Mouse (Mus musculus) erythroblast, embryonic 14.5 days (primary cell): ENCODE results near the gene Gtf3c6.

Experiments used
- GATA1 ChIP-seq: IDR thresholded peaks from 2 replicates; pipeline ENCODE4 v1.6.1; 2012; ENCODE audit warnings: low read length, inconsistent platforms, mixed read lengths
- TAL1 ChIP-seq: IDR thresholded peaks from 3 replicates; pipeline ENCODE4 v1.6.1; 2012; ENCODE audit warnings: low read length, inconsistent platforms, mixed read lengths

- TF ChIP-seq GATA1 (no peak), TAL1 (no peak)
Observed at GRCm38 (mm10) chr10:40259542-40259941, 1.6 kb upstream of the Gtf3c6 start.
